Mouse (Mus musculus) lung, embryonic 14.5 days (tissue): ENCODE data around the gene Hic2. TPM values are rescaled to one million over a fixed set of nuclear protein-coding genes. Genes with fewer than 3 reads are reported as not detected.

Experiments
- ATAC-seq: fragments of 200-750 bp; cut with Nextera tagmentation; 2 replicates; pipeline ENCODE4 v1.8.0; 2017; ENCODE audit warnings: mild to moderate bottlenecking, moderate TSS enrichment, moderate library complexity; ENCODE audit not compliant: insufficient read depth
- DNase-seq: peaks from one replicate; pipeline ENCODE4 v3.0.0-alpha.2; 2015
- H3K27ac ChIP-seq: fragments of 300-500 bp; sonication (generic); 2 replicates; pipeline ENCODE4 v1.5.1; 2014; ENCODE audit warnings: low read depth, mild to moderate bottlenecking, moderate library complexity
- H3K27me3 ChIP-seq: fragments of 300-500 bp; sonication (generic); 2 replicates; pipeline ENCODE4 v1.6.1; 2014; ENCODE audit warnings: low read length, control low read depth; ENCODE audit not compliant: insufficient read depth
- H3K36me3 ChIP-seq: fragments of 300-500 bp; sonication (generic); 2 replicates; pipeline ENCODE4 v1.6.1; 2014; ENCODE audit warnings: control low read depth; ENCODE audit not compliant: insufficient read depth
- H3K4me1 ChIP-seq: fragments of 300-500 bp; sonication (generic); 2 replicates; pipeline ENCODE4 v1.6.1; 2014; ENCODE audit warnings: antibody characterized with exemption, control low read depth; ENCODE audit not compliant: insufficient read depth
- H3K4me2 ChIP-seq: fragments of 300-500 bp; sonication (generic); 2 replicates; pipeline ENCODE4 v1.6.1; 2014; ENCODE audit warnings: mild to moderate bottlenecking
- H3K4me3 ChIP-seq: fragments of 300-500 bp; sonication (generic); 2 replicates; pipeline ENCODE4 v1.5.1; 2014; ENCODE audit warnings: low read depth, low read length
- H3K9ac ChIP-seq: fragments of 300-500 bp; sonication (generic); 2 replicates; pipeline ENCODE4 v1.6.1; 2014
- H3K9me3 ChIP-seq: fragments of 300-500 bp; sonication (generic); 2 replicates; pipeline ENCODE4 v1.6.1; 2016; ENCODE audit warnings: low read depth, low read length, control low read depth
- CTCF ChIP-seq: IDR thresholded peaks from 2 replicates; pipeline ENCODE4 v1.5.1; 2016; ENCODE audit warnings: antibody characterized with exemption, low read depth
- WGBS: fragments of 180-500 bp; shearing (Covaris S2); extraction: QIAGEN DNeasy Blood & Tissue Kit; methylation state at CpG from one replicate; pipeline ENCODE4 v1.1.7; 2014; 5-methylcytosine and 5-hydroxymethylcytosine counted together
- polyA plus RNA-seq: library from polyadenylated mRNA; unstranded; fragments of >200 nt; fragmentation: Nextera tagmentation; extraction: Ambion mirVana; gene quantifications from 2 replicates; pipeline ENCODE4 v1.2.1, GENCODE M21; 2014

Gene Hic2
- polyA plus RNA-seq, 1 experiment from 2014 or later: 4.3 TPM

DNA sequence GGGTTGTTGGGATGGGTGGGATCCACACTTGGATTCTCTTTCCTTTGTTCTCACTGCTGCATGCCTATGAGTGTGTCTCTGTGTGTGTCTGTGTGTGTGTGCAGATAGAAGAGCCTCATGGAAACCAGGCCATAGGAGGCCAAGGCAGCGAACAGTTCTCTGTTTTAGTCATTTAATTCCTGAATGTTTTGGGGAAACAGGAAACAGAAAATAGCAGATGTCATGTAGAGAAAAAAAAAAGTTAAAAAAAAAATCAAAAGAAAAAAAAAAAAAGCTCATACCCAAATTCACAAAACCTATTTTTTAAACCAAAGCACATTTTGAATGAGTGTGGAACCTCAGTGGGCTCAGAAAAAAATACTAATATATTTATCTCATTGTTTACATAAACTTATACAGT lies 28.0 kb downstream of the Hic2 start:
- WGBS: 85% methylated on average over 1 of the region's 1 CpGs
- Histone ChIP-seq H3K9me3 (no peaks in the 10 kb centered on the region), H3K27me3 (no peaks in the 10 kb centered on the region), H3K4me2 (no peak overlapping the region), H3K9ac (no peak overlapping the region), H3K4me3 (no peak overlapping the region), H3K36me3 (peaks cover 42% of the 10 kb centered on the region), H3K27ac (no peak overlapping the region), H3K4me1 (no peaks in the 10 kb centered on the region)
- no peak for TF ChIP-seq CTCF
- DNase-seq (no peak), ATAC-seq (no peak)

DNA sequence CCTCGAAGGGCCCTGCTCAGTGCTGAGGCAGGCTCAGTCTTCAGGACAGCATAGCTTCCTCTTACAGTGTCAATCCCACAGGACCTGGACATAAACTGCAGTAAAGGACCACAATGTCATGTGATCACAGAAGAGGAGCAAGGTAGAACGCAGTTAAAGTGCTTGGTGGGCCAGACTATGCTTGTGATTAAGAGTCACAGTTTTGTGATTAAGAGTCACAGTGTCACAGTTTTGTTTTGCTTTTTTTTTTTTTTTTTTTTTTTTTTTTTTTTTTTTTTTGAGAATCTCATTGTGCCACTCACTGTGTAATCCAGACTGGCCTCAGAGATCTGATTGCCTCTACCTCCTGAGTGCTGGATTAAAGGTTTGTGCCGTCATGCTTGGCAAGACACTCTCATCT lies 32.7 kb downstream of the Hic2 start:
- no peaks in the 10 kb centered on the region for H3K4me1 ChIP-seq
- no peak overlapping the region for H3K9ac ChIP-seq
- DNase-seq (no peak), ATAC-seq (no peak)
- H3K9me3 ChIP-seq: peaks cover 3% of the 10 kb centered on the region; the same call in 1 of the 2 replicates
- TF ChIP-seq CTCF: no peak
- H3K4me3 ChIP-seq: no peak overlapping the region
- 0 out of 2 replicates have a peak, but pooled peaks cover 2% of the 10 kb centered on the region for H3K36me3 ChIP-seq
- H3K27me3 ChIP-seq: no peaks in the 10 kb centered on the region
- WGBS: 79% methylated on average over 3 of the region's 3 CpGs
- H3K4me2 ChIP-seq: no peak overlapping the region
- no peak overlapping the region for H3K27ac ChIP-seq

- no peak overlapping the region for H3K4me3 ChIP-seq
- no peak for DNase-seq
- WGBS: 22% methylated on average over 5 of the region's 5 CpGs
Measured at GRCm38 (mm10) chr16:17267937-17268336, 34.6 kb downstream of the Hic2 start.

GRCm38 (mm10) chr16:17269872-17270271 lies 36.5 kb downstream of the Hic2 start:
- Histone ChIP-seq H3K9me3 (peaks cover 3% of the 10 kb centered on the region; the same call in 1 of the 2 replicates), H3K4me1 (no peaks in the 10 kb centered on the region), H3K27me3 (no peaks in the 10 kb centered on the region), H3K4me3 (no peak overlapping the region), H3K4me2 (no peak overlapping the region), H3K36me3 (no peaks in the 10 kb centered on the region), H3K27ac (no peak overlapping the region), H3K9ac (no peak overlapping the region)
- ATAC-seq (no peak), DNase-seq (no peak)
- 82% methylated on average over 5 of the region's 5 CpGs for WGBS
- TF ChIP-seq CTCF: no peak

More at GRCm38 (mm10) chr16:17267937-17268336, 34.6 kb downstream of the Hic2 start:
- Histone ChIP-seq H3K36me3 (no peaks in the 10 kb centered on the region), H3K9me3 (peaks cover 3% of the 10 kb centered on the region; the same call in 1 of the 2 replicates), H3K9ac (no peak overlapping the region), H3K4me1 (no peaks in the 10 kb centered on the region), H3K27ac (no peak overlapping the region), H3K27me3 (no peaks in the 10 kb centered on the region), H3K4me2 (no peak overlapping the region)
- no peak for ATAC-seq
- TF ChIP-seq CTCF: no peak

DNA sequence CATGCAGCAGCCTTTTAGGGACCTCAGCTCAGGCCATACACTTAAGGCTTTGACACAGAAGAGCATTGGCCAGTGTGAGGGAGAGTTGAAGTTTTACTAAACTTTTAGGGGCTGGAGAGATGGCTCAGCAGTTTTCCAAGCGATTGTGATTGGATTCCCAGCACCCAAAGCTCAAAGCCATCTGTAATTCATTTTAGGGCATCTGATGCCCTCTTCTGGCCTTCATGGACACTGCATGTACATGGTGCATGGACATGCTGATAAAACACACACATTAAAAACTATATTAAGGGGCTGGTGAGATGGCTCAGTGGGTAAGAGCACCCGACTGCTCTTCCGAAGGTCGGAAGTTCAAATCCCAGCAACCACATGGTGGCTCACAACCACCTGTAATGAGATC lies 37.8 kb downstream of the Hic2 start:
- H3K27me3 ChIP-seq: no peaks in the 10 kb centered on the region
- 68% methylated on average over 4 of the region's 4 CpGs for WGBS

GRCm38 (mm10) chr16:17271856-17272255 lies 38.5 kb downstream of the Hic2 start:
- Histone ChIP-seq H3K4me3 (no peak overlapping the region), H3K4me2 (no peak overlapping the region), H3K9me3 (peaks cover 3% of the 10 kb centered on the region; the same call in 1 of the 2 replicates), H3K9ac (no peak overlapping the region), H3K4me1 (peaks cover 5% of the 10 kb centered on the region; the same call in 1 of the 2 replicates), H3K36me3 (no peaks in the 10 kb centered on the region), H3K27me3 (peaks cover 3% of the 10 kb centered on the region; the same call in 1 of the 2 replicates), H3K27ac (no peak overlapping the region)
- DNase-seq (no peak), ATAC-seq (no peak)
- WGBS: 70% methylated on average over 6 of the region's 6 CpGs
- no peak for TF ChIP-seq CTCF

More for the DNA sequence above, 37.8 kb downstream of the Hic2 start:
- H3K9ac ChIP-seq: no peak overlapping the region
- H3K9me3 ChIP-seq: peaks cover 3% of the 10 kb centered on the region; the same call in 1 of the 2 replicates
- DNase-seq: peak; percentile 28
- H3K27ac ChIP-seq: no peak overlapping the region
- TF ChIP-seq CTCF: peak; percentile 50
- no peaks in the 10 kb centered on the region for H3K4me1 ChIP-seq
- H3K36me3 ChIP-seq: no peaks in the 10 kb centered on the region
- no peak overlapping the region for H3K4me2 ChIP-seq
- no peak overlapping the region for H3K4me3 ChIP-seq
- ATAC-seq: no peak

GRCm38 (mm10) chr16:17275721-17276120 lies 42.3 kb downstream of the Hic2 start, which contains the start of gene Tmem191c:
TSS of gene Tmem191c (plus strand) at chr16:17276077.
- 55% methylated on average over 7 of the region's 7 CpGs for WGBS
- H3K4me2 ChIP-seq: peak within 1 kb of the TSS; percentile 97
- no peaks in the 10 kb centered on the region; the same call in 1 of the 2 replicates for H3K36me3 ChIP-seq
- DNase-seq: no peak
- no peak for TF ChIP-seq CTCF
- peaks cover 3% of the 10 kb centered on the region; the same call in 1 of the 2 replicates for H3K9me3 ChIP-seq
- ATAC-seq: no peak
- H3K4me1 ChIP-seq: peaks cover 11% of the 10 kb centered on the region
- peak within 1 kb of the TSS; percentile 38 for H3K9ac ChIP-seq
- peaks cover 22% of the 10 kb centered on the region for H3K27me3 ChIP-seq
- no peak within 1 kb of the TSS; the same call in 1 of the 2 replicates for H3K27ac ChIP-seq
- peak within 1 kb of the TSS; percentile 53 for H3K4me3 ChIP-seq
